Mouse (Mus musculus) ES-E14 (cell line): Measurements from ENCODE around the gene Cdc42bpb.

Source experiments
- HCFC1 ChIP-seq: IDR thresholded peaks from 2 replicates; pipeline ENCODE4 v1.6.1; 2012; ENCODE audit warnings: low read length, inconsistent platforms, borderline replicate concordance; ENCODE audit not compliant: insufficient read depth
- MAFK ChIP-seq: IDR thresholded peaks from 2 replicates; pipeline ENCODE4 v1.6.1; 2014; ENCODE audit warnings: mild to moderate bottlenecking, low read depth, low read length, inconsistent platforms; ENCODE audit not compliant: insufficient read depth
- ZC3H11A ChIP-seq: IDR thresholded peaks from 2 replicates; pipeline ENCODE4 v1.6.1; 2012; ENCODE audit warnings: low read depth, mild to moderate bottlenecking, inconsistent platforms, low read length, borderline replicate concordance
- ZNF384 ChIP-seq: IDR thresholded peaks from 2 replicates; pipeline ENCODE4 v1.6.1; 2012; ENCODE audit warnings: low read depth, low read length, inconsistent platforms

DNA sequence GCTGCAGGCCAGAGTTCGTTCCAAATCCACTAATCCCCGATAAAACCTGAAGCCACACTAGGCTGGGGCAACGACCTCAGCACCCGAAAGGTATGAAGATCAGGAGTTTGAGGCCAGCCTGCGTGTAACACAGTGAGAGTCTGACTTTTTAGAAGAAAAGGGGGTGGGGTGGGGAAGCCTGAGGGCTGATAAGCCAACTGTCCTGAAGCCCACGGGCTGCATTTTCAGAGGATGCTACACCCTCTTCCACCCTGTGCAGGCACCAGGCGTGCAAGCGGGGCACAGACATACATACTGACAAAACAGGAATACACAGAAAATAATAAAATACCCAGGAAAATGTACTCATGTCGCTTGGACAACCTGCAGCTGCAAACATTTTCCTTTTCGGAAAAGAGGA, 65.7 kb downstream of the Cdc42bpb start:
- TF ChIP-seq HCFC1 (no peak), ZNF384 (no peak), ZC3H11A (no peak), MAFK (no peak)
